Mouse (Mus musculus): ENCODE data around the gene Heg1.
A peak's percentile ranks its signal among the peaks of the same experiment; 100 is the strongest.

Heg1 gene

DNA sequence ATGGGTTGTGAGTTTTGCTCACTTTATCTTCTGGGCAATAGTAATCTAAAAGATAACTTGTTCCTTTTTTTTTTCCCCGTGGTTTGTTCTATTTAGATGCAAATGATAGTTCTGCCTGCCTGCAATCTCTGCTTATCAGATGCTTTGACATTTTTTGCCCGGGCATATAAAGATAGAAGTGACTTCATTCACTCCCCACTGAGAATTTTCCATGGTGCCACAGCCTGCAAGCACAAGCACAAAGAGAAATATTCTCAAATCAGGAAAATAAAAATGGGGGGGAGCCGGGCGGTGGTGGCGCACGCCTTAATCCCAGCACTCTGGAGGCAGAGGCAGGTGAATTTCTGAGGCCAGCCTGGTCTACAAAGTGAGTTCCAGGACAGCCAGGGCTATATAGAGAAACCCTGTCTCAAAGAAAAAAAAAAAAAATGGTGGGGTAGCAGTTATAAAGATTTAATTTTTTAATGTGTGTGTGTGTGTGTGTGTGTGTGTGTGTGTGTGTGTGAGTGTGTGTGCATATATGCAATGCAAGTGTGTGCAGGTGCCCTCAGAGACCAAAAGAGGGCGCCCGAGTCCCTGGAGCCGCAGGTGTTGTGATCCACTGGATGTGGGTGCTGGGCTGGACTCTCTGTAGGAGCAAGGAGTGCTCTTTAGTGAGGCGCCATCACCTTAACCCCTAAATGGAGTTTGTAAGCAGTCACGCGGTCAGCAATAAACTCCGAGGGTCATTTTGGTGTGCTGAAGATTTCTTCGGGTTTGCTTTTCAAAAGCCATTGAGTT is 22.1 kb downstream of the Heg1 start:
- no peak for DNase-seq (ENCODE audit: low spot score)

DNA sequence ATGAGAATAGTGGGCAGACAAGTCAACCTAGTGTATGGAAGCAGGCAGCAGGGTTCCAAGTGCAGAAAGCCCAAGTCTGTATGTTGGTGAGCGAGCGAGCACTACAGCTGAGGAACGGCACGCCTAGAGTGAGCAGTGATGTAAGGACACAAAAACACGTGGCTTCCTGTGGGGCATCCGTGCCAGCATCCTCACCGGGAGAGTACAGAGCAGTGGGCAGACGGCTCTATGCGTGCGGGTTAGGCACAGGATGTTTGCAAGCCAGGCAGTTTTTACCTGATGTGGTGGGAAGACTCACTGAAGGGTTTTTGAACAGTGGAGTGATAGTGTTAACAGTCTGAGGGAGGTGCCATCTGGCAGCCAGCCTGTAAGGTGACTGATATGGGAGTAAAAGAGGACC is 23.9 kb downstream of the Heg1 start:
- DNase-seq (ENCODE audit: low spot score): no peak

DNA sequence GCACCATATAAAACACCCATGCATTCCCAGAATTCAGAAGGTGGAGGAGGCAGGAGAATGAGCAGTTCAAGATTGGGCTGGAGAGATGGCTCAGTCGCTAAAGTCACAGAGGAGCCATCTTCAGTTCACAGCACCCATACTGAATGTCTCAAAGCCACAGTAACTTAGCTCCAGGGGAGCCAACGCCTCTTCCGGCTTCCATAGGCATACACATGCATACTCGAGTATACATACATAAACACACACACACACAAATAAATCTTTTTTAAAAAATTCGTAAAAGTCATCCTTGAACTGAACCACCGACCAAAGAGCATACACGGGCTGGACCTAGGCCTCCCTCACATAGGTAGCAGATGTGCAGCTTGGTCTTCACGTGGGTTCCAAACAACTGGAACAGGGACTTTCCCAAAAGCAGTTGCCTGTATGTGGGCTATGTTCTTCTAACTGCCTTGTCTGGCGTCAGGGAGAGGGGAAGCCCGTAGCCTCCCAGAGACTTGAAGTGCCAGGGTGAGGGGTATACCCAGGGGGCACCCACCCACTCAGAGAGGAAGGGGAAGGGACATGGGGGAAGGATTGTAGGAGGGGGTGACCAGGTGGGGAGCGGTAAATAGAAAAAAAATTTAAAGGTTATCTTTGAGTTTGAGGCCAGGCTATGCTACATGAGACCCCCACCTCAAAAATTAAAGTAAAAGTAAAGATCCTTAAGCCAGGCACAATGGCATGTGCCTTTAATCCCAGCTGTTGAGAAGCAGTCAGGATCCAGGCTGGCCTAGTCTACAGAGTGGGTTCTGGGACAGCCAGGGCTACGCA is 24.6 kb downstream of the Heg1 start:
- DNase-seq (ENCODE audit: low spot score): no peak

DNA sequence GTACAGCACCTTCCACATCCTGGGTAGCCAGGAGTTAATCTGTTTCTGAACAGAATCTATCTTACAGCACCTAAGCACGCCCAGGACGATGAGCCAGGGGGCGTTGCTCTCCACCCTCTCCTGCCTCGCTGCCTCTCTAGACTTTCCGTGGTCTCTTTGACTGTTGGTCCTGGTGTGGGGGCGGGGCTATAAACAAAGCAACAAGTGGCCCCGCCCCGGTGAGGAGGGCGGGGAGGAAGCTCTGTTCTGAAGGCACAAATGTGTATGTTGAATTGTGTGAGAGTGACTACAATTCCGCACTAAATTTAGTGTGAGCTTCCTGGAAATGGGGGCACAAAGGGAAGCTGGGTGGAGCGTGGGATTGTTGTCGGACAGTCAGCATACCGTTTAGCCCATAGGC is 30.1 kb downstream of the Heg1 start:
- DNase-seq (ENCODE audit: low spot score): no peak

DNA sequence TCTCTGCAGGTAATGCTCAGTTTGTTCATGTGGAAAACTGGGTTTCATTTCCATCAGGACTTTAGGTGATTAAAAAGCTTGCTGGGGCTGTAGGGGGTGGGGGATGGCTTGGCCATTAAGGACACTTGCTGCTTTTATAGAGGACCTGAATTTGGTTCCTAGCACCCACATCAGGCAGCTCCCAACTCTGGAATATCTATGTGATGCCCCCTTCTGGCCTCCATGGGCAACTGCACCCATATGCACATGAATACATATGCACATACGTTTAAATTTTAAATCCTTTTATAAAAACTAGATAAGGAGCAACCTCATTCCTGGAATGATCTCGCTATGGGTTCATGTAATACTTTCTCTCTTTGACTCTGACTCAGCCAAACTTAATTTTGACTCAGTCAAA is 39.1 kb downstream of the Heg1 start:
- no peak for DNase-seq (ENCODE audit: low spot score)

DNA sequence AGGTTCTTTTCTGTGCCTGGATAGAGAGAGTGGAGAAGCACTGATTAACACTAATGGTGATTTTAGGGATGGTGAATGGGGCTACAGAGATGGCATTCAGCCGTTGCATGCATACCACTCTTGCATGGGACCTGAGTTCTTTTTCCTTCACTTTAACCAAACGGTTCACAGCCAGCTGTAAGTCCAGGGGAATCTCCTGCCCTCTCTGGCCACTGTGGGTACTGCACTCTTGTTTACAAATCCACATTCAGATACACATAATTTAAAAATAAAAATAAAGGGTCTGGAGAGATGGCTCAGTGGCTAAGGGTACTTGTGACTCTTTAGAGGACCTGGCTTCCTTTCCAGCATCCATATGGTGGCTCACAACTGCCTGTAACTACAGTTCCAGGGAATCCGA is 39.8 kb downstream of the Heg1 start:
- DNase-seq (ENCODE audit: low spot score): no peak

DNA sequence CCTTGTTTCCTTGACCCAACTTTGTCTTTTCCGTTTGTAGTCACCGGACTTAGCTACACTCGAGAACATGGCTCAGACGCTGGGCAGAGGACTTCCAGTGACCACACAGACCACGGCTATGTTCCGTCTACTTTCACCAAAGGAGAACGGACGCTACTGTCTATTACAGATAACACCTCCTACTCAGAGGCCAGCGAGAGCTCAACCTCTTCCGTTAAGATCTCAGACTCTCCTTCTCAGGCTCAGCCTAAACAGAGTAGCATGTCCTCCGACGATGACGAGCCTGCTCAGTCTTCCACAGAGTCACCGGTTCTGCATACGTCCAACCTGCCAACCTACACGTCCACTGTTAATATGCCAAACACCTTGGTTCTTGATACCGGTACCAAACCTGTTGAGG is 42.1 kb downstream of the Heg1 start:
- no peak for DNase-seq (ENCODE audit: low spot score)

DNA sequence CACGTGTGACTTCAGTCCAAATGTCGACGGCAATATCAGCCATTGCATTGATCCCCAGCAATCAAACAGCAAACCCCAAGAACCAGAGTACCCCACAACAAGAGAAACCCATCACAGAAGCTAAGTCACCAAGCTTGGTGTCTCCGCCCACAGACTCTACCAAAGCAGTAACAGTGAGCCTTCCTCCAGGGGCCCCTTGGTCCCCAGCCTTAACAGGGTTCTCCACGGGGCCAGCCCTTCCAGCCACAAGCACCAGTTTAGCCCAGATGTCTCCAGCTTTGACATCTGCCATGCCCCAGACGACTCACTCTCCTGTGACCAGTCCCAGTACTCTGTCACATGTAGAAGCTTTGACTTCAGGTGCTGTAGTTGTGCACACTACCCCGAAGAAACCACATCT is 42.7 kb downstream of the Heg1 start:
- no peak for DNase-seq (ENCODE audit: low spot score)

DNA sequence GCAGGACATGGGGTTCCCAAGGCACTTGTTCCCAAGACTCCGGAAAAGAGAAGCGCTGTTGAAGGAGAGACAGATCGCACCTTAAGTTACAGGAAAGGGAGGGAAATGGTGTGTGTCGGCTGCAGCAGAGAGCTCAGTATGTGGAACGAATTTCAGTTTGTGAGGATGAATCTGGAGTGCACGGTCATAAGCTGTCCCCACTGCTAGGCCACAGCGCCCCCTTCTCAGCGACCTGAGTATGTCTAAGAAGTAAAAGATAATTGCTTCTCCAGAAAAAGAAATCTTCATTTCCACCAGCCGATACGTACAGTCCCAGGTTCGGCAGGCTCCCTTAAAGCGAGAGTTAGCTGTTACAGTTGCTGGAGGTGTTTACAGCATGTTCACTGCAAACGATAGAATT is 44.3 kb downstream of the Heg1 start:
- DNase-seq (ENCODE audit: low spot score): no peak

DNA sequence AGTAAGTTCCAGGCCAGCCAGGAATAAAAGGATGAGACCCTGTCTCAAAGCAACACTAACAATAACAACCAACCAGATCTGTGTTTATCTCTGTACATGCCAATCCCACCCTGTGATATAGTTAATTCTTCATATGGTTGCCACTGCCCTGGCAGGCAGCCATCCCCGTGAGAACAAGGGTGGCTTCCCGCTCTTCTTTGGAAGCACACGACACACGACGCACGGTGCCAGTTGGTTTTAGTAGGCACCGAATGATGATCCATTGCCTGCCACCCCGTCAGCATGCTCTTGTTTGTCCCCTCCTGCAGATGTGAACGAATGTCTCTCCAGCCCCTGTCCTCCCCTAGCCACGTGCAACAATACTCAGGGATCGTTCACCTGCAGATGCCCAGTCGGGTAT is 47.1 kb downstream of the Heg1 start:
- no peak for DNase-seq (ENCODE audit: low spot score)

DNA sequence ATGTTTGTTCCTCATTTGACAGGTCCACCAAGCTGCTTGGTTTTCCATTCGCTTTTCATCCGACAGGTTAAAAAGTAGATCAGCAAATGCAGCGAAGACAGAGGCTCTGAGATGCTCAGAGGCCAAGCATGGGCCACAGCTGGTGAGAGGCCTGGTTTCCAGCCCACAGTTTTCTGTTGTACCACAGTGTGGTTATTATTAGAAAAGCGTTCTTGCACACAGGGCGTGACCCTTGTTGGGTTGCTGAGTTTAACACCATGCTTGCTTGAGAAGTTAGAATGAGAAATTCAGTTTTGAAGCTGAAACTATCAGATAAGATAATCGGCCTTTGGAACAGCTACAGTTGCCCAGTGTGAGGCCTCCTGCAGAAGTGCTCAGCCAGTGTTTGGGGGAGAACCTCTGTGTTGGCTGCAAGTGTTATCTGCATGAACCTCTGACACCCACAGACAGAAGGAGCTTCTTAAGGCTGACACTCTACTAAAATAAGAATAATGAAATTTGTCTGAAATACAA is 48.1 kb downstream of the Heg1 start:
- DNase-seq (ENCODE audit: low spot score): no peak

DNA sequence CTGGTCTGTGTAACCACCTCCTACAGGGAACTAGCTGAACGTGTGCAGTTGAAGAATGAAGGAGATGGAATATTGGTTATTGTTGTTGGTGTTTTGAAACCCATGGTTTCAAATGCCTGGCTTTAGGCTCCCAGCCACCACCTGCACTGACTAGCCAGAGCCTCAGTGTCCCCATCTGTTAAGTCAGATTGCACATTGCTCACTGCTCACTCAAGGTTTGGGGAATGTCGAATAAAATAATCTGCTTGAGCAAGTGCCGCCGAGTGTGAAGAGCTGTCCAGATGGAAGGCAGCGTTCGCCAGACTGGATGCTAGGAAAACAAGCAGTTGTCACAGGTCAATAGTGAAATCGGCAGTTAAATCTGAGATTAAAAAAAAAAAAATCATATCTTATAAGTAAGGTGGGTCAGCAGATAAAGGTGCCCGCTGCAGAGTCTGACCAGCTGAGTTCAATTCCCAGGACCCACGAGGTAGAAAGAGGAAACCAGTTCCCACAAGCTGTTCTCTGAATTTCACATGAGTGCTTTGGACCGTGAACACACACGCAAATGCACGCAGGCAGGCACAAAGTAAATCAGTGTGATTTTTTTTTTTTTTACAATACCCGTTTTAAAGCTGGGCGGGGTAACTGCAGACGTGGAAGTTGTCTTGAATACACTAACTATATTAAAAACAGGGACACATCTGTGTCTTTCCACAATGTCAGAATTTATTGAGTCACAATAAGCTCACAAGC is 48.8 kb downstream of the Heg1 start:
- DNase-seq (ENCODE audit: low spot score): peak; percentile 47

DNA sequence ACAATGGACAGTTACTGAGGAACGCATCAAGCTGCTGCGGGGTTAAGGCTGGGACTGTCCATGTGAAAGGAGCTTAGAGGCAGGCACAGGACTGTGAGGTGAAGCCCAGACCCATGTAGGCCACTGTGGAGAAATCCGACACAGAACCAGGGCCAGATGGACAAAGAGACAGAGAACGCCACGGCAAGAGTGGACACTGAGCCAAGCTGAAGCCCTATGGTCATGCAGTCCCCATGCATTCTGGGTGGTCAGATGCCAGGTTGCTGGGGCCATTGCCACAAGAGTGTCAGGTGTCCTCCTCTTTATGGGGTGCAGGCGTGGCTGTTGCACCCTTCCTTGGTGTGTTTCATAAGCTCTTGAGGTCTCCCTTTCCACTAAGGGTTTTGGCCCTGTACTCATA is 49.7 kb downstream of the Heg1 start:
- DNase-seq (ENCODE audit: low spot score): no peak

DNA sequence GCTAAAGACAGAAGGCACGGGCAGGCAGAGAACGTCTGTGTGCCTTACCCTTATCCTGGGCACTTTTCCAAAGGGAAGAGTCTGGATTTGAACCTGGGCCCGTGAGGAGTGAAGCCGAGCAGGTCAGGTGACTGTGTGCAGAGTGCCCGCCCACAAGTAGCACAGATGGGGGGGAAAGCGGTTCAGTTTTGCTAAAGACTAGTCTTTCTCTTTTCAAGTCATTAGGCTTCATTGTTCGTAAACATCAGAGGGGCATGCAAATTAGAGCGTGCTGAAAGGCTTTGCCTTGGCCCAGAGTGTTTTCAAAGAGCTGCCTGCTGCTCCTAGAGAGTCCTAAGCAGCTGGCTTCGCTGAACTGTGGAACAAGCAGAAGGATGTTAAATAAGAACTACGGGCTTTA is 50.4 kb downstream of the Heg1 start:
- peak; percentile 63 for DNase-seq (ENCODE audit: low spot score)

DNA sequence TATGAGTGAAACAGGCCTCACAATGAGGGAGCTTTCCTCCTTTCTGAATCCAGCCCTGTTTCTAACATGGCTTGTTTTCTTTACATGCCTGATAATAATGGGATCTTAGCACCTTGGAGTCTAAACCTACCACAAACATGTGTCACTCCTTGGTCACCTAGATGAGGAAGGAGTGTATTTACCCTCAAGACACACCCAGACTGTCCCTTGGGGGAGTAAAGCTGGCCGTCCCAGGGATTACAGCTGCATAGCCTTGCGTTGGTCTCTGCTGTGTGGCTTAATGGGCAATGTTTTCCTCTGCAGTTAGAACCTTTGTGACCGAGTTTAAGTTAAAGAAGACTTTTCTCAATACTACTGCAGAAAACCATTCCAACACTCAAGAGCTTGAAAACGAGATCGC is 51.1 kb downstream of the Heg1 start:
- DNase-seq (ENCODE audit: low spot score): no peak

DNA sequence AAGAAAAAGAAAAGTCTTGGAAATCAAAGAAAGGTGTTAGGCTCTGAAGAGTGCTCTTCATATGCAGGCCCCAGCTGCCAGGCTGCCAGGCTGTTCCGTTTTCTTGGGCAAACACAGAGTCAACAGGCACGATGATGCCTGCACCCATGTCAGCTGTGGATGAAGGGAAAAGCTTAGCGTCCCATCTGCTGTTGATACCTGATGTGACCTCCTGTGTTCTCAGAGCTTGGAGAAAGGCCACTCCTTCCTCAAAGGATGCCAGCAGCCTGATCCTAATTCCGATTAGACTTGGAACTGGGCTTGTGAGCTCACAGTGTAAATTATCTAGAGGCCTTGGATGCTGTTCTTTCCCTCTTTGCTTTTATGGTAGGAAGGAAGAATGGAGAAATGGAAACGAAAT is 51.6 kb downstream of the Heg1 start:
- no peak for DNase-seq (ENCODE audit: low spot score)

DNA sequence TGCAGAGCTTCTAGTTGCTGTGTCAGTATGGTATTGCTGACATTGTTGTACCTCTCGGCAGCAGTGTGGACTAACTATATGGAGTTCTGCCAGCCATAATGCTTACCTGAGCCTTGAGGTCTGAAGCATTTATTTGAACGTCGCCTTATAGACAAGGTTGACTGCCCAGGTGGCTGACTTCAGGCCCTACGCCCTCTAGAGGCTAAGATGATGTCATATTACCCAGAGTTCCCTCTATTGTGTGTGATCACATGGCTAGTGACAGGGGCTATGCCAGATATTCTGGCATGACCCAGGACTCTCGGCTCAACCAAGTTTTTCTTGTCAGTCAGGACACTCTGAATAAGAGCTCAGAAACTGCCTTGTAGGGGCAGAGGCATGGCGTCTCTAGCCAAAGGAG is 52.6 kb downstream of the Heg1 start:
- no peak for DNase-seq (ENCODE audit: low spot score)

DNA sequence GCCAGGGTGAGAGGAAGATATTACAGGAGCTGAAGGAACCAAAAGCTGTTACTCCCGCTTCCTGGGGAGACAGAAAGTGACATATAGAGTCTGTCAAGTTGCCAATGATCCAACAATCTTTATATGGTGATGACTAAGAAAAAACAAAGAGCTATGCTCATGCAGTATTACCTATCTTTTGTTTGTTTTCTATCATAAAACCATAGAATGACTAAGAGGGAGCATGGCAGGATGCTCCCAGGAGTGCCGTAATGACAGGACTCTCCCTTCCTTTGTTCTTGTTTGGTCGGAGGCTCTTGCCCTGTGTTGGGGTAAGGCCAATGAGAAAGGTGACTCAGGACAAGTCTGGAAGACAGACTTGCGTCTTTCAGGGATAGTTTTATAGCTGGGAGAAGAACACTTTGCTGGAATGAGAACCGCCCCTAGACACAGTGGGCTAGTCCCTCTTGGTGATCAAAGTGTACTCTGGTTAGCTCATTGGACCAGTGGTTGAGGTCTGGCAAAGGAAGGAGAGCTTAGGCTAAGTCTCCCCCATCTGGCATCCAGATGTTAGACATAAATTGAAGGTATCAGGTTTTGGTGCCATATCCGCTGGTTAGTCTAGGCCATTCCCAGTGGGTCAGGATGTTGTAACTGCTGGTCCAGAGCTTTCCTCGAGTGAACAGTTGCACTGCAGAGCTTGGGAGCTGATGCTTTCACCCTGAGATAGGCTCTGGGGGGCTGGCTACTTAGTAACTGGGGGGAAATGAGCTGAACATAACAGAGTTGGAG is 55.0 kb downstream of the Heg1 start:
- DNase-seq (ENCODE audit: low spot score): no peak

DNA sequence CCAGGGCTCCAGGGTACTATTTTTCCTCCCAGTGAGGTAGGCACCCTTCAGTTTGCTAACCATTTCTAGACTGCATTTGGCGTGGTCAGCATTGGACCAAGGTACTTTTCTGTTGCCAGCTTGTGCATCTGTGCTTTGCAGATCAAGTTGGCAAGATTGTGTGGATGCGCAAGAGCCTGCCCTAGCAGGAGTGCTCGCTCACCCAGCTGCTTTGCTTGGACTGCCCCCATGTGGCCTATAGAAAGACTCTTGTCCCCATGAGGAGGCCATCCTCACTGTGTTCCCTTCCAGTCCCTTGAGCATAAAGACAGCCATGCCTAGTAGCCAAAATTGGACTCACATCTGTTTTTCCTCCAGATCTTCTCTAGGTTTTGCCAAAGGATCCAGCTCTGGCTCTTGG is 55.6 kb downstream of the Heg1 start:
- DNase-seq (ENCODE audit: low spot score): peak; percentile 77

DNA sequence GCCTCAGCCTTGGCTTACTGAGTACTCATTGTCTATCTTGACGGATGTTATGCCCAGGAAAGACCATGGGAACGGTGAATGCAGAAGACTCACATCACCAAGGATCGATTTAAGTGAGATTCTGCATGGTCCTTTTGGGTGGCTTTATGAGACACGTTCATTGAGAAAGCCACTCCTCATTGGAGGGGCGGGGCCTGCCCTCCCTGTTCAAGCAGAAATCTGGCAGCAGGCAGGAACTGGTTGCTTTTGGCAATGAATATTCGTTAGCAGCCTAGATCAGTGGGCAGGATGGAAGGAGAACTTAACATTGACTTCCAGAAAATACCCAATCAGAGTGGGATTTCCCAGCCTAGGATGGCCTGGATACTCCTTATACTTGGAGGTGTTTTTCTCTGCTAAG is 56.2 kb downstream of the Heg1 start:
- DNase-seq (ENCODE audit: low spot score): no peak

DNA sequence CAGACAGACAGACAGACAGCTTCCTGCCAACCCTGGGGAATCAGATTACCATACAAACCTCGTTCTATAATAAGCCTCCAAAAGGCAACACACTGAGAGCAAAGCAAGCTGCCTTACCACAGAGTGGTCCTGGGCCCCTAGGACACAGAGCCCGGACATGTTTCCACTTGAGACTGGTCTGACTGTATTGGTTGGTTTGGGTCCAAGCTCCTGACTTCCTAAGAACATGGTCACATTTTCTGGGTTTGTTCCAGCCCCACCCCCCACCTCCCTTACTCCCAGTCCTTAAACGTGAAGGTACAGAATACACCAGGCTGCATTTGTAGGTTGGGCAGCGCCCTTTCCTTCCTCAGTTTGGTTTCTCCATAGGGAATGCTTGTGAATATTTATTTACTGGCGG is 57.6 kb downstream of the Heg1 start:
- DNase-seq (ENCODE audit: low spot score): no peak

DNA sequence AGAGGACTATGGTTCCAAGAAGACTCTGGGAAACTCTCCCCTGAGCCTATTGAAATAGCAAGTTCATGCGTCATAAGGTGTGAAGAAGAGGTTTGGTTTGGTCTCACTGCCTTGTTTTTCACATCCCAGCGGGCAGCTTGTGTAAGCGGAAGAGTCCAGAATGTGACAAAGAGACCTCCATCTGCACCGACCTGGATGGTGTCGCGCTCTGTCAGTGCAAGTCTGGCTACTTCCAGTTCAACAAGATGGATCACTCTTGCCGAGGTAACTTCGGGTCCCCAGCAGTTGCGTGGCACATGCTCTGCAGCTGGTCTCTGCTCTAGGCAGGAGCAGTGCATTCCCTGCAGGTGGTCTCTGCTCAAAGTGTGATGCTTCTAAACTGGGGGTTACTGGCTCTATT is 58.1 kb downstream of the Heg1 start:
- DNase-seq (ENCODE audit: low spot score): no peak
